Mouse (Mus musculus) midbrain, embryonic 10.5 days (tissue): ENCODE data around the gene Dap3. TPM values are rescaled to one million over a fixed set of nuclear protein-coding genes. Genes with fewer than 3 reads are reported as not detected.
"Not testable (repeated sequence)": the region's sequence is repeated elsewhere in the genome, so short reads cannot be mapped to it uniquely, and the experiment has no call there.

Experiments
- DNase-seq: peaks from one replicate; pipeline ENCODE4 v3.0.0-alpha.2; 2017; ENCODE audit warnings: low spot score
- H3K27ac ChIP-seq: fragments of 300-500 bp; sonication (generic); replicated peaks from 2 replicates; pipeline ENCODE4 v1.5.1; 2016; ENCODE audit warnings: mild to moderate bottlenecking
- H3K27me3 ChIP-seq: fragments of 300-500 bp; sonication (generic); 2 replicates; pipeline ENCODE4 v1.6.1; 2016; ENCODE audit warnings: low read depth, mild to moderate bottlenecking; ENCODE audit not compliant: poor library complexity, severe bottlenecking
- H3K36me3 ChIP-seq: fragments of 300-500 bp; sonication (generic); 2 replicates; pipeline ENCODE4 v1.6.1; 2016; ENCODE audit warnings: mild to moderate bottlenecking, moderate library complexity
- H3K4me1 ChIP-seq: fragments of 300-500 bp; sonication (generic); 2 replicates; pipeline ENCODE4 v1.6.1; 2016
- H3K4me3 ChIP-seq: fragments of 300-500 bp; sonication (generic); 2 replicates; pipeline ENCODE4 v1.5.1; 2016; ENCODE audit warnings: mild to moderate bottlenecking, moderate library complexity
- H3K9me3 ChIP-seq: fragments of 300-500 bp; sonication (generic); replicated peaks from 2 replicates; pipeline ENCODE4 v1.6.1; 2016; ENCODE audit warnings: mild to moderate bottlenecking
- WGBS: fragments of 180-500 bp; shearing (Covaris S2); methylation state at CpG from one replicate; pipeline ENCODE4 v1.1.7; 2016; 5-methylcytosine and 5-hydroxymethylcytosine counted together
- polyA plus RNA-seq: library from polyadenylated mRNA; unstranded; fragments of >200 nt; fragmentation: Nextera tagmentation; extraction: Ambion mirVana; gene quantifications from 2 replicates; pipeline ENCODE4 v1.2.1, GENCODE M21; 2016

Dap3 gene
- polyA plus RNA-seq: 131 TPM in 2 replicates

DNA sequence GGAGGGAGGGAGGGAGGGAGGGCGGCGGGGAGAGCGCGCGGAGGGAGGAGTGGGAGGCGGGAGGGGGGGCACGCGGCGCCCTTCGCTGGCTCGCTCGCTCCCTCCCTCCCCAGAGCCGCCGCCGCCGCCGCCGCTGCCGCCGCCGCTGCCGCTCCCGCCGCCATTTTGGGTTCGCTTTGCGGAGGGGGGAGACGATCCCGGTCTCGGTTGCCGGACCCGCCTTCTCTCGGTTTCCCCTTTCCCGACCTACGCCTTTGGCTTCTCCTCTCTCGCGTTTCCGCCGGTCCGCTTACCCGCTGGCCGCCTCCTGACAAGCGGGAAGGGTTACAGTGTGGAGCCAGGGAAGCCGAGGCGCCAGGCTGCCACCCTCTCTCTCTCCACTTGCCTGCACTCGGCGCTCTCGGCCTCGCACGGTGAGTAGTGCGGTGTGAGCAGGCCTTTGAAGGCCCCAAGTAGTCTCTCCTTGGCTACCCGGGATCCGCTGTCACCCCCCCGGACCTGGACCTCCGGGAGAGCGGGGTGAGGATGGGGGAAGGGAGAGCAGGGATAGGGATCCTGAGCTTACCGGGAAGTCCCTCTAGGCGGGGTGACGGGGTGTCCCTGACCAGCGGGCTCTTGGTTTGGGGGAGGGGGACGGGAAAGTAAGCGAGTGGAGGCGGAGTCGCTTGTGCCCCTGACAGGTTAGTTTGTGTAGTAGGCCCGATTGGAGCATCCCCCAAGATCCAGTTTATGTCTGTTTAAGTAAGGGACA, at the start of gene Dap3, which contains the start of gene Ash1l:
Gene Dap3, minus strand, starts transcription at position 606 of the 751 bp plus-strand sequence.
Gene Ash1l, plus strand, starts transcription at position 47 of the 751 bp plus-strand sequence.
- peak within 1 kb of the TSS; percentile 99 for H3K27ac ChIP-seq
- DNase-seq: peak; percentile 87
- H3K9me3 ChIP-seq: no peaks in the 10 kb centered on the region
- WGBS: under 1% methylated on average over 40 of the region's 64 CpGs
- peaks cover 35% of the 10 kb centered on the region for H3K4me1 ChIP-seq
- H3K4me3 ChIP-seq: peak within 1 kb of the TSS; percentile 74
- H3K36me3 ChIP-seq: no peaks in the 10 kb centered on the region
- H3K27me3 ChIP-seq: no peaks in the 10 kb centered on the region

DNA sequence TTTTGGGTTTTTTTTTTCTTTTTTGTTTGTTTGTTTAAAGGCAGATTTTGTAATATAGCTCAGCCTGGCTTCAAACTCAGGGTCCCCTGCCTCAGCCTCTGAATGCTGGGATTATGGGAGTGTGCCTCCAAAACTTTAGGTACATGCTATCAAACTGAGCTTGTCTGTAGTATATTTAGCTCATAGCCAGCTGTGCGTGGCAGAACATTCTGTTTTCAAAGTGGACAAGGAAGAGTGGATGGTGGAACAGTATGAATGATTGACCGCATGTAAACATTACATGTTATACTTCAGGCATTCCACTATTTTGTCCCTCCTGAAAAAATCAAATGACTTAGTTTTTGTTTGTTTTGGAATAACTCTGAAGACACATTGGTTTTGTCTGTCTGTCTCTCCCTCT, 41.8 kb upstream of the Dap3 start:
- Histone ChIP-seq H3K4me3 (no peak overlapping the region), H3K36me3 (peaks cover 37% of the 10 kb centered on the region), H3K27me3 (no peaks in the 10 kb centered on the region), H3K4me1 (no peaks in the 10 kb centered on the region), H3K9me3 (no peaks in the 10 kb centered on the region), H3K27ac (no peak overlapping the region)
- WGBS: 98% methylated on average over 2 of the region's 2 CpGs
- DNase-seq: no peak

DNA sequence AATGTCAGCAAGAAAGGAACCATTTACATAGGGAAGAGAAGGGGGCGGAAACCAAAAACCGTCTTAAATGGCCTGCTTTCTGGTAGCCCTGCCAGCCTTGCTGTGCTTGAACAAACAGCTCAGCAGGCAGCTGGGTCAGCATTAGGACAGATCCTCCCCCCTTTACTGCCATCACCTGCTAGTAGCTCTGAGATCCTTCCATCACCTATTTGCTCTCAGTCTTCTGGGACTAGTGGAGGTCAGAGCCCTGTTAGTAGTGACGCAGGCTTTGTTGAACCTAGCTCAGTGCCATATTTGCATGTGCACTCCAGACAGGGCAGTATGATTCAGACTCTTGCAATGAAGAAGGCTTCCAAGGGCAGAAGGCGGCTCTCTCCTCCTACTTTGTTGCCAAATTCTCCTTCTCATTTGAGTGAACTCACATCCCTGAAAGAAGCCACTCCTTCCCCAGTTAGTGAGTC, 33.0 kb upstream of the Dap3 start:
- DNase-seq: no peak
- 68% methylated on average over 4 of the region's 4 CpGs for WGBS

GRCm38 (mm10) chr3:88981206-88982010, 30.4 kb upstream of the Dap3 start:
- no peaks in the 10 kb centered on the region for H3K27me3 ChIP-seq
- peaks cover 77% of the 10 kb centered on the region for H3K36me3 ChIP-seq
- no peak for DNase-seq
- H3K27ac ChIP-seq: no peak overlapping the region
- H3K4me3 ChIP-seq: no peak overlapping the region
- WGBS: 94% methylated on average over 8 of the region's 8 CpGs
- no peaks in the 10 kb centered on the region for H3K4me1 ChIP-seq
- H3K9me3 ChIP-seq: no peaks in the 10 kb centered on the region; the same call in 1 of the 2 replicates

More for the DNA sequence above, 33.0 kb upstream of the Dap3 start:
- Histone ChIP-seq H3K4me1 (no peaks in the 10 kb centered on the region), H3K27ac (no peak overlapping the region), H3K9me3 (no peaks in the 10 kb centered on the region), H3K4me3 (no peak overlapping the region), H3K27me3 (no peaks in the 10 kb centered on the region), H3K36me3 (peaks cover 65% of the 10 kb centered on the region)

DNA sequence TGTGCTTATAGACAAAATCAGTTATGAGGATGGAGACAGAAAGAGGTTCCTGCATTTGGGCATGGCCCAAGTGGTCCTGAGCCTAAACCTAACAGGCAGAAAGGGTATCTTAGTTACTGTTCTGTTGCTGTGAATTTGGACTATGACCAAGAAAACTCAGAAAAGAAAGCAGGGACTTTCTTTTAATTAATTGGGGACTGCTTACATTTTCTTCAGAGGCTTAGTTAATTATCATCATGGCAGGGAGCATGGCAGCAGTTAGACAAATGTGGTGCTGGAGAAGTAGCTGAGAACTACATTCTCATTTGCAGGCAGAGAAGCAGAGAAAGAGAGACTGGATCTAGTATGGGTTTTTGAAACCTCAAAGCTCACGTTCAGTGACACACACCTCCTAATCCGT, 24.0 kb upstream of the Dap3 start:
- no peaks in the 10 kb centered on the region; the same call in 1 of the 2 replicates for H3K9me3 ChIP-seq
- H3K27me3 ChIP-seq: no peaks in the 10 kb centered on the region
- no peak overlapping the region for H3K4me3 ChIP-seq
- peaks cover 46% of the 10 kb centered on the region for H3K36me3 ChIP-seq
- no peak for DNase-seq
- no peak overlapping the region for H3K27ac ChIP-seq
- WGBS: 92% methylated on average over 2 of the region's 2 CpGs
- H3K4me1 ChIP-seq: no peaks in the 10 kb centered on the region

GRCm38 (mm10) chr3:88963211-88963610, 12.2 kb upstream of the Dap3 start:
- not testable (repeated sequence) for H3K27ac ChIP-seq, DNase-seq, H3K4me1 ChIP-seq, H3K27me3 ChIP-seq, H3K9me3 ChIP-seq, H3K4me3 ChIP-seq
- H3K36me3 ChIP-seq: peaks cover 21% of the 10 kb centered on the region

DNA sequence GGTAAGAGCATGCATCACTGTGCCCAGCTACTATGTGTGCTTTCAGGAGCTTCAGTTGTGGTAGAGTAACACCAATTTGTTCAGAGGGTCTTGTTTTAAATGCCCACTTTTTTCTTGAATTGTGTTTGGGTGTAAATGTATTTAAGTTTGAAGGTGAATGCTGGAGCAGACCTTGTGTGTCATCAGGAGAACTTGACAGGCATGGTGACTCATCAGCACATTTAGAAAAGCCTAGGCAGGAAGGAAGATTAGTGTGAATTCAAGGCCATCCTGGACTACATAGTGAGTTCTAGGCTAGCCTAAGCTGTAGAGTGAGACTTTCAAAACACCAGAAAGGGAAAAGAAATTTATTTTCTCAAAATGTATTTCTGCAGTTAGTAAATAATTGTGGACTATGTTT, 2.8 kb upstream of the Dap3 start:
- H3K9me3 ChIP-seq: no peaks in the 10 kb centered on the region
- no peaks in the 10 kb centered on the region for H3K27me3 ChIP-seq
- no peak overlapping the region for H3K27ac ChIP-seq
- no peak overlapping the region for H3K4me3 ChIP-seq
- peaks cover 25% of the 10 kb centered on the region for H3K4me1 ChIP-seq
- no peaks in the 10 kb centered on the region for H3K36me3 ChIP-seq
- no peak for DNase-seq

GRCm38 (mm10) chr3:88953246-88953645, 2.3 kb upstream of the Dap3 start:
- no peak overlapping the region for H3K27ac ChIP-seq

DNA sequence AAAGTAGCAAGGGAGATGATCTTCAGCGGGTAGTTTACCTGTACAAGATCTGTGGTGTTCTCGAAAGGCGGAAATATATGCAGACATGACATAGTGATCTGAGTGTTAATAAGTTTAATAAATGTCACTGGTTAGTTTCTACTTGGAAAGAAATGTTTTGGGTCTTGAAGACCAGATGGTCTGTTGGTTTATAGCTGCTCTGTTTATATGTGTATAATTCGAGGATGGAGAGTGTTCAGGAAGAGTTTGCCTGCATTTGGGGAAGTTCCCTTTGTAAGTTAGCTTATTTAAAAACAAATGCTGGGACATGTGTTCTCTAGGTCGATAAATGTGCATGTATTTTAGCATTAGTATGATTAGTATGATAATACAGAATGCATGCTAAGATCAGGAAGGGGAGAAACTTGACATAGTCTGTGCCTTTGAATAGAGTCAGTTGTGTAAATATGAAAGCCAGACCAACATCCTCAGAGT, 383 bp upstream of the Dap3 start:
- H3K9me3 ChIP-seq: no peaks in the 10 kb centered on the region
- H3K27me3 ChIP-seq: no peaks in the 10 kb centered on the region
- no peak for DNase-seq
- H3K4me3 ChIP-seq: peak overlapping the region; percentile 74
- no peaks in the 10 kb centered on the region for H3K36me3 ChIP-seq
- 3% methylated on average over 5 of the region's 5 CpGs for WGBS
- peaks cover 35% of the 10 kb centered on the region for H3K4me1 ChIP-seq
- H3K27ac ChIP-seq: peak overlapping the region; percentile 99

More at GRCm38 (mm10) chr3:88953246-88953645, 2.3 kb upstream of the Dap3 start:
- no peaks in the 10 kb centered on the region for H3K27me3 ChIP-seq
- no peaks in the 10 kb centered on the region for H3K9me3 ChIP-seq
- peaks cover 30% of the 10 kb centered on the region for H3K4me1 ChIP-seq
- DNase-seq: no peak
- H3K36me3 ChIP-seq: no peaks in the 10 kb centered on the region
- WGBS: 84% methylated on average over 4 of the region's 4 CpGs
- no peak overlapping the region for H3K4me3 ChIP-seq

- under 1% methylated on average over 64 of the region's 92 CpGs for WGBS
- H3K36me3 ChIP-seq: no peaks in the 10 kb centered on the region
- peaks cover 35% of the 10 kb centered on the region for H3K4me1 ChIP-seq
- peak; percentile 95 for DNase-seq
- no peaks in the 10 kb centered on the region for H3K27me3 ChIP-seq
- no peaks in the 10 kb centered on the region for H3K9me3 ChIP-seq
- peak overlapping the region; percentile 74 for H3K4me3 ChIP-seq
- peak overlapping the region; percentile 99 for H3K27ac ChIP-seq
Observed at GRCm38 (mm10) chr3:88949786-88950575, 1.0 kb downstream of the Dap3 start.

DNA sequence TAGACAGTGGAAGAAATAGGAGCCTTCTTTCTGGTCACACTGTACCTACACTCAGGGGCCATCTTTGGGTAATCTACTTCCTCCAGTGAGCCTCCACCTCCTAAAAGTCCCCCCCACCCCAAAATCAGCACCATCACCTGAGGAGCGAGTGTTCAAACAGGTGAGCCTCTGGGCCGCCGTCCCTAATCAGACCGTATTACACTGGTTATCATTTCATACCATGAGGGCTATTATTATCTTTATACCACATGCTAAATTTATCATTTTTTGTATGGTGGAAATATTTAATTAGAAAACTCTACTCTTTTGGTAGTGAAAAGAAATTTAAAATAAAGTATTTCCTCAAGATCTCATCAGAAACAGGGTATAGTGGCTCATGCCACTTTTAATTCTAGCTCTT, 6.9 kb downstream of the Dap3 start:
- no peak for DNase-seq
- Histone ChIP-seq H3K4me3 (no peak overlapping the region), H3K27ac (no peak overlapping the region), H3K4me1 (peaks cover 13% of the 10 kb centered on the region), H3K27me3 (no peaks in the 10 kb centered on the region), H3K36me3 (peaks cover 34% of the 10 kb centered on the region), H3K9me3 (no peaks in the 10 kb centered on the region)
- 96% methylated on average over 4 of the region's 4 CpGs for WGBS

- no peaks in the 10 kb centered on the region for H3K4me1 ChIP-seq
- WGBS: 94% methylated on average over 10 of the region's 10 CpGs
- no peak overlapping the region for H3K27ac ChIP-seq
- H3K36me3 ChIP-seq: peaks cover 51% of the 10 kb centered on the region
- DNase-seq: no peak
- no peaks in the 10 kb centered on the region for H3K27me3 ChIP-seq
- H3K4me3 ChIP-seq: no peak overlapping the region
- no peaks in the 10 kb centered on the region for H3K9me3 ChIP-seq
Observed at GRCm38 (mm10) chr3:88942316-88942880, 8.6 kb downstream of the Dap3 start.
